Mouse (Mus musculus) thymus, postnatal 36 days (tissue): Measurements from ENCODE around the gene Arsg.

Source experiments
- DNase-seq, 2 experiments: peaks; one replicate each; pipeline ENCODE4 v3.0.0; 2022; ENCODE audit warnings: mixed read lengths in 2 of 2

Gene Arsg

DNA sequence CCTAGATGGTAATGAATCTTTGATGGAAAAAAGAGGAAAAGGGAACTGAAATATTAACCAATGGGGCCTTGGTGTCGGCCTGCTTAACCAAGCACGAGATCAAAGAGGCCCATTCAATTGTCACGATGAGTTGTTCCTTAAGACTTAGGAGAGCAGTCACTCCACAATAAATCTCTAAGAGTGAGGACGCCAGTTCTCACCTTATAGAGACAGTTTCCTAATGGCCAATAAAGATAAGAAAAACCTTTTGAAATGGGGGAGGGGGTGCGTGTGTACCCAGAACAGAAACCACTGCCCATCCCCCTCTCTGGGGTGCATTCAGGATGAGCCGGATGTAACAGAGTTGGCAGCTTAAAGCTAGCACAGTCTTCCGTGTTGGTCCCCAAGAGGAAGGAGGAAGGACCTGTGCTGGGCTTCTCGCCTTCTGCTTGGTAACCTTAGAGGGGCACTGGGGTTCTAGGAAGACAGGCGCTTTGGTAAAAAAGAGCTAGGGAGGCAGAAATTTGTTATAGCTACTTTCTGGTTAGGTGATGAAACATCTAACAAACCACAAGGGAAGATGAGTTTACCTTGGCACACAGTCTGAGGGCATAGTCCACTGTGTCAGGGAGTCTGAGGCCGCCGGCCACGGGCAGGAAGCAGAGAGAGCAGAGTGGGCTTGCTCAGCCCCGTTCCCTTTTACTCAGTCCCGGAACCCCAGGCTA is 22.7 kb downstream of the Arsg start:
- DNase-seq = peak; percentile 50 to 68

DNA sequence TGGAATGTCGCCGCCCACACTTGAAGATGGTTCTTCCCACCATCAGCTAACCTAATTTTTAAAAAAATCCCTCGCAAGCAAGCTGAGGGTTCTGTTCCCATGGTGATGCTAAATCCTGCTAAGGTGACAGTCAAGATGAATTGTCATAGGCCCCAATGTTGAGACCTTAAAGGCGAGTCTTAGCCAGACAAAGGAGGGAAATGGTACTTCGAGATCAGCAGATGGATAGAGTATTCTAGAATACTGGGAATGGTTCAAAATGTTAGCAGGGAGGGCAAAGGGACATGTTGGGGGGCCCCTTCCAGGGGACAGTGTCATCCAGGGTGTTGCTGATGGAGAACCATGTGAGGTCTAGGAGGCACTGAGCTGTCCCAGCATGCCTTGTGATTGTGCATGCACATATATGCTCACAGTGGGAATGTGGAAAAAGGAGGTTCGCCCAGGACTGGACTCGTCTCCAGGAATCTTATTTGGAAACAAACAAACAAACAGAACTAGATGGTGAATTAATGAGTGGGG is 23.4 kb downstream of the Arsg start:
- no peak for DNase-seq

DNA sequence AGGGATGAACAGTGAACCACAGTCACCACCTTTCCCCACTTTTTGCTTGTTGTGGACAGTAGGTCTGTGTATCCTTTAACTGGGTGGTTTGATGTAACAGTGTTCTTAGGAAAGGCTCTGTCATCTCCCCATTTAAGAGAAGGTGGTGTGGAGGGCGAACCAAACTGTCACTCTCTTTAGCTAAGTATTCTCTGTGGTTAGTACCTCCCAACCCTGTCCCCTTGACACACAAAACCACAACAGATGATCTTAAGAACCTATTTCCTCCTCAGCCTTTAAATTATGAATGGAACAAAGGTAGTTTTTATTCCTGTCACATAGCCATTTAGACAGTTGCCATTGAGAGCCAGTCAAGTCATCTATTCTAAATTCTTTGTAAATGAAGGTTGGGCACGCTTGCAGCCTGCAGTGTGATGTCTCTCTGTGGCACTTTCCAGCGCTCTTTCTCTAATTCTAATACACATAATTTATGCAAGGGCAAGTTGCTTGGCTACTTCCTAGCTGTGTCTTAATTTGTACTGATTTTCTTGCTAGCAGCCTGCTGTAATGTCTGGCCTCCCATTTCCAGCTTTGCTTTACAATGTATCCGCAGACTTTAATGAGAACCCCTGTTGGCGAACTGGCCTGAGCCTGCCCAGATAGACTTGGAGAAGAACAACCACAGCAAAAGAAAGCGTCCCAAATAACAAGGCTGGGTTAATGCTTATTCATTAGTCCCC is 24.0 kb downstream of the Arsg start:
- no peak for DNase-seq

DNA sequence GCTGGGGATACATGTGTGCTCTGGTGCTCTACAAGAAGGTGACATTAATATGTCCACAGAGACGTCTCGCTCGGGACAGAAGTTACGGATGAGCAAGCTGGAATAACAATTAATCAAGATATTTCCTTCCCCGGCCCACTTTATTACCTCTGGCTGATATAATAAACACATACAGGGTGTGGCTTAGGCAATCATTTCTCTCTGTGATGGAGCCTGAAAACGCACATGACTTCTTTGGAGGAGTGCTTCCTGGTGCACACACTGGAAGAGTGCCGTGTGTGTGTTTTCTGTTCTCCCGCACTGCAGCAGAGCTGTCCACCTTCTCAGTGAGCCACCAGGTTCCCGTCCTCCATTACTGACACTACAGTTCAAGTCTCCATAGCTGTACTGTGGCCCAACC is 24.8 kb downstream of the Arsg start:
- no peak for DNase-seq

DNA sequence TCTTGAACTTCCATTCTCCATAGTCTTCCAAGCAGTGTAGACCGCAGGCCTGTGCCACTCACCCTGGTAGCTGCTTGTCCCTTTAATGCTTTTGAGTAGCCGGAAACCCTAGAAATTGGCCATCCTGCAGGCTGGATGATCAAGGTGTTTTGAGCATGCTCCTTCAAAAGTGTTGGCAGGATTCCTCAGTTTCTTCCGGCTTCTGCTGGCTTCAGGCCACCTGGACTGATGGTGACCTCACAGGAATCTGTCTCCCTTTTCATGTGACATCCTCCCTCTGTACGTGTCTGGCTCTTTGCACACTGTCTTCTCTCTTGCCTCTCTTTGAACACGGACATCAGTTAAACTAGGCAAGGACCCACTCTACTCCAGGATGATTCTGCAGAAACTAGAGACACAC is 27.0 kb downstream of the Arsg start:
- no peak for DNase-seq

DNA sequence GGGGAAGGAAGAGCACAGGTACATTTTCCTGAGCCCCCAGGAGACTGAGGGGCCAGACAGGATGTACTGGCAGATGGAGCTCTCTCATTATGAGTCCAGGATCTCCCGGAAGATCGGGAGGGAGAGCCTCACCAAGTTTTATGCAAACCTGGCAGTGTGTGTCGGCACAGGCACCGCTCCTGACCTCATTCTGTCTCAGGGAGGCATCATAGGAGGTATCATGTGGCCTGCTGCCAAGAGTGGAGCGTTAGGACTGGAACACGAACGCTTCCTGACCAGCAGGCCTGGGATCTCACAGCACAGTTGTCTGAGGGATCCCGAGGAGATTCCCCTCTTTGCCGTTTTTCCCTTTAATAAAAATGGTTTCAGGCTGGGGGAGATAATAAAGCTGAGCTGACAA is 31.8 kb downstream of the Arsg start:
- DNase-seq = no peak

DNA sequence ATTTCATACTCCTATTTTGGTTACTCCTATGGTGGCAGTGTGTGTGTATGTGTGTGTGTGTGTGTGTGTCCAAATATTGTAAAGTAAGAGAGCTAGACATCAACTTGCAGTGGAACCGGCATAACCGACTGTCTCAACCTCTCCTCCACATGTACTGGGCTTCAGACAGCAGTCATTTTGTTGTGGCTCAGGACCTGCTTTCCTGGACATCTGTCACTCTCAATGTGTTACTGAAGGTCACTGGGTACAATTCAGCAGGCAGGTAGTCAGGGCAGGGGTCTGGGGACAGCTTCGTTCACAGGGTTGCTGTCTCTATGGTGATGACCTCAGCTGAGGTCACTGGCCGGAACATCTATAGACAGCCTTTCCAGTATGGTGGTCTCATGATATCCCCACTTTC is 32.6 kb downstream of the Arsg start:
- no peak for DNase-seq

DNA sequence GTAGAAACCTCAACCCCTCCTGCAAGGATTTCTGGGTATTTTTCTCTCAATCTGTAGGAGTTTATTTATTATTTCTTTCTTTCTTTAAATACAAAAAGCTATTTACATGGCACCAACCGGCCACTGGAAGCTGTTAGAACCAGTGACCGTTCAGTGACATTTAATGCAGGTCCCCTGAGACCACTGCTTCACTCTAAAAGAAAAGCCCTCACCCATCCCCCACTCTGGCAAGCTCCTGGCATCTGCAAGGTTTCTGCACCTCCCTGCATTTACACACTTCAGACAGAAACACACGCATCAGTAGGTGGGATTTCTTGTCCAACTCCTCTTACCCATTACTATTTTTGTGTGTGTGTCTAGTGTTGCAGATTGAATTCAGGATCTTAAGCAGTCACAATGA is 33.9 kb downstream of the Arsg start:
- no peak for DNase-seq

DNA sequence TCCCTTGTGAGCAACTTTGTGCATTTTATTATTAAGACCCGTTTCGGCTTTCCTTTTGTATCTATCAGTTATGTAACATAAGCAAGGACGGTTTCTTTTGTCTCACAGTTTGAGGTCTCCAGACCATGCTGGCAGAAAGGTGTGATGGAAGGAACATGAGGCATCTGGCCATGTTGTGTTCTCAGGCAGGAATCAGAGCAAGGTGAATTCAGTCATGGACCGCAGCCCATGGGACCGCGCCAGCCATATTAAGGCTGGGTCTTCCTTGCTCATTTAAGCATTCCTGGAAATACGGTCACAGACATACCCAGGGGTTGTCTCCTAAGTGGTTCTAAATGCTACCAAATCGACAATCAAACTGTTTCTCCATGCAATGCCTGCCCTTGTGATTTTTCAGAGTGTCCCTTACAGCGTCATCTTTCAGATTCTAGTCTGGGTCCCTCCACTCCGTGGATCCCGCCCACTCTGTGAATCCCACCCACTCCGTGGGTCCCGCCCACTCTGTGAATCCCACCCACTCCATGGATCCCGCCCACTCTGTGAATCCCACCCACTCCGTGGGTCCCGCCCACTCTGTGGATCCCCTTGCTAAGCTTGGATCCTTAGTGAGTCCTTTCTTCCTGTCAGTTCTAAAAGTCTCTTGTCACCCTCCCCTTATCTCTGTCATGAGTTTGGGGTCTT is 40.0 kb downstream of the Arsg start:
- no peak for DNase-seq

DNA sequence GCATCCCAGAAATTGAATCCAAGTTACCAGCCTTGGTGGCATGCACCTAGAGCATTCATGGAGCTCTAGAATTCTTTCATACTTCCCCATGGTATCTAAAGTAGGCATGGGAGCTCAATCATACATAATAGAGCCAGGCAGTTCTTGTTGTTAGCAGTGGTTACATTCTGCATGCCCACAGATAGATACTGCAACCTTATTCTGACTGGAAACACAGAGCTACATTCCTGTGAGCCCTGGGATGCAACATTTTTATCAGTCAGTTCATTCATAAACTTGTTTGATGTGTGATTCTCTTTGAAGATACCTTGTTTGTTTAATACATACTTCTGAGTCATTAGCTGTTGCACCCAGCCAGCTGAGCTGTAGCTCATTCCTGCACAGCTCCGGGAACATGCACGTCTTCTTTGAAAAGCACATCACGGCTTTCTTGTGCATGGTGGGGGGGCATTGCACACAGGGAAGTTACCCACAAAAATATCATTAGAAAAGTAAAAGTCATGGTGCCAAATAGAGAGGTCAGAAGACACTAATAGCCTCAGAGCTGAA is 41.0 kb downstream of the Arsg start:
- DNase-seq = no peak

DNA sequence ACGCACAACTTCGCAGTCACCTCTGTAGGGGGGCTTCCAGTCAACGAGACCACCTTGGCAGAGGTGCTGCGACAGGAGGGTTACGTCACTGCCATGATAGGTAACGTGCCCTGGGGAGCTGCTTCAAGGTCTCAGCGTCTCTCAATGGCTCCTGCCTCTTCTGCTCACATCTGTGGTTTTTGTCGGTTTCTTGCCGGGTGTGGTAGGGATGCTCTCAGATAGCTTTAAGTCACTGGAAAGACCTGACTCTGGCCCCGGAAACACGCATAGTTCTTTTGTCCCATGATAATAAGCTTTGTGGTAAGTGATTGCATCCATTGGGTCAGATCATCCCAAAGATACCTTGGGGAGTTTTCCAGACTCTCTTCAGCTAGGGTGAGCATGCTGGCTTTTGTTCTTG is 44.2 kb downstream of the Arsg start:
- no peak for DNase-seq

DNA sequence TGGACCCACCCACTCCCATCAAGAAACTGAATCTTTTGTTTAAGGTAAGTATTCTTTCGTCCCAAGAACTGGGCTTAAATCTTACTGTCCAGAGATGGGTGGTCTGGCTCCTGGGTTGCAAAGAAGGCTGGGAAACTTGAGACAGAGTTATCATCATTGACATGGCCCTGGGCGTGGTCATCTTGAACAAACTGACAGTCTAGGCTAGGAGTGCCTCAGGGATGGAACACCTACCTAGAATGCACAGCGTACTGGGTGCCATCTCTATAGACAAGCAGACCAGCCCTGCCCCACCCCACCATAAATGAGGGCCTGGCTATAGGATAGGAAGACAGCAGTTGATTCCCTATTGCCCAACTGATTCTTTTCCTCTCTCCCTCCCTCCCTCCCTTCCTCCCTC is 44.6 kb downstream of the Arsg start:
- no peak for DNase-seq

DNA sequence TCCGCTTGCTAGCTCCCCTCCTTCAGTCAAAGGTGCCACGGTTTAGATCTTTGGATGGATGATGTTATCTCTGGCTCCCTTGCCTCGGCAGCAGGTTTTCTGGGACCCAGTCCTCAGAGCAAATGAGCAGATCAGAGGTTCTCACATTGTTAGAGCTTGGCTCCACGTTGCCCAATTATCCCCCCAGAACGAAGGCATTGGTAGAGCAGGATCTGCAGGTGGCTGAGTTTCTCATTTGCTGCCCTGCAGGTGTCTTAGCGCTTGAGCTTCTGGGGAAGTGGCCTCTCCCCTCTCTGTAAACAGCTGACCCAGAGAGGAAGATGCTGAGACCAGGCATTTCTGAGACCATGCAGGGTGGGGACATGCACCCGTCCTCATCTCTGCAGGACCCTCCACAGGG is 47.8 kb downstream of the Arsg start:
- DNase-seq = no peak

DNA sequence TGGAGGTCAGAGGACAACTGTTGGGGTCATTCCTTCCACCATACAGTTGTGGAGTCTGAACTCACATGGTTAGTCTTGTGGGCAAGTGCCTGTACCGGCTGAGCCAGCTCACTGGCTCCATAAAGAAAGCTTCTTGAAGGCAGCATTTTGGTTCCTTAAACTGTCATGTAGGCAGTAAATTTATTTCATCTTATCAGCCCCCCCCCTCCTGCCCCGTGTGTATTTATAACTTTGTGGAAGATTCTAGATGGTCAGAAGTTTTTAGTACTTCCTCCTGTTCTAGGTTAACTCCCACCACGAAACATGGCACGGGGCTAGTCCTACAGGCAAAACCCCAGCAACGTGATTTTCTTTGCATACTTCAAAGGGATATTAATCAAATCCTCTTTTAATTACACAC is 51.7 kb downstream of the Arsg start:
- no peak for DNase-seq

DNA sequence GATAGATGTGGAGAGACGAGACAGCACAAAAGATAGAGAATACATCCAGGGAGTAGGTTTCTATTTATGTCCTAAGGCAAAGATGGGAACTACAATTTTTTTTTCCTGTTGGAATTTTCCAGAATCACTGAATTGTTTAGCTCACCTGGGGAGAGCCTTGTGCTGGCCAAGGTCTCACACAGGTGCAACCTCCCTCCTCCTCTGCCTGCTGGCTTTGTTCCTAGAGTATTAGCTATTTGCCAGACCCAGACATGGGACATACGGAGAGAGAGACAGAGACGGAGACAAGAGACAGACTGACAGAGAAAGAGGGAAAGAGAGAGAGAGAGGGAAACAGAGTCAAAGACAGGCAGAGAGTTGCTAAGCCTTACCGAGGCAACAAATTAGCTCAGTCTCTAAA is 52.4 kb downstream of the Arsg start:
- DNase-seq = no peak

DNA sequence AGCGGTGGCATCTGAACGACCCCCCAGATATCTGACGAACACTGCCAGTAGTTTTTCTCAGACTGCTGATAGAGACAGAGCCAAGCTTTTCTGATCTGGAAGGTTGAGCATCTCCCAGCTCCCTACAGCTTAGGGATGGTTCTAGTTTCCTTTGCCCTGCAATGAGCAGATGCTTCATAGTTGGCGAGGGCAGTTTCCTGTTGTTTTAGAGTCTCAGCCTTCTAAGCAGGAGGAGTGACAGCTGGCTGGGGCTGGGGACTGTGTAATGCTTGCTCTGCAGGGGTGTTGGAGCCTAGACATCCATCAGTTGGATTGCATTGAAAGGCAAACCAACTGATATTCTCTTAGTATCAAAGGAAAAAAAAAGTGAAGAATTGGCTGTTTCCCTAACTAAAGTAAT is 56.9 kb downstream of the Arsg start:
- DNase-seq = no peak

DNA sequence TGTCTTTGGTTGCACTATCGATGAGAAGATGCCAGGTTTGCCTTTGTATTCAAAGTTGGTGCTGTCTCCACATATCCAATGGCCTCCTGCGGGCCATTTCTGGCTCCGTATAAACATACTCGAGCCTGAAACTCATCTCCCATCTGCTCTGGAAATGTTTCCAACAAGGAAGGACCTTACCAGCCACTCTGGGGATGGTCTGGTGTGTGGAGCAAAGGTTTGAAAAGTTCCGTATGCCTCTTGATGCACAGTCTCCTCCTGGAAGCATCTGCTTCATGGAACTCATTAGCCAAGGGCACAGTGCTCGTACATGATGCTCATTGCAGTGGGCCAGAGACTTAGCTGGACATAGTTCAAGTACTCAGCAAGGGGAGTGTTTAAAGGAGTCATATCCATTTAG is 62.8 kb downstream of the Arsg start:
- no peak for DNase-seq

DNA sequence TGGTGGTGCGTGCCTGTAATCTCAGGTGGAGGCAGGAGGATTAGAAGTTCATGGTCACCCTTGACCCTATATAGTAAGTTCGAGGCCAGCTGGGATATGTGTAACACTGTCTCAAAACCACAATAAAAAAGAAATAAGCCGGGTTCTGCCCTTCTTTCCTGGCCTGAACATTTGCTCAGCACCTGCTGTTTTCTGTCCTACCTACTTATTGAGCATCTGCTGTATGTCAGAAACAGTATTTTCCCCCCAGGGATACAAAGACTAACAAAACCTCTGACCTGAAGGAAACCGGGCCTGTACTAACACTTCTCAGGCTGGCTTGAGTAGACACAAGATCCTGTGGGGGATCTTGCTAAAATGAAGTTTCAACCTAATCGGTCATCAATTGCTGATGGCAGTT is 63.8 kb downstream of the Arsg start:
- no peak for DNase-seq

DNA sequence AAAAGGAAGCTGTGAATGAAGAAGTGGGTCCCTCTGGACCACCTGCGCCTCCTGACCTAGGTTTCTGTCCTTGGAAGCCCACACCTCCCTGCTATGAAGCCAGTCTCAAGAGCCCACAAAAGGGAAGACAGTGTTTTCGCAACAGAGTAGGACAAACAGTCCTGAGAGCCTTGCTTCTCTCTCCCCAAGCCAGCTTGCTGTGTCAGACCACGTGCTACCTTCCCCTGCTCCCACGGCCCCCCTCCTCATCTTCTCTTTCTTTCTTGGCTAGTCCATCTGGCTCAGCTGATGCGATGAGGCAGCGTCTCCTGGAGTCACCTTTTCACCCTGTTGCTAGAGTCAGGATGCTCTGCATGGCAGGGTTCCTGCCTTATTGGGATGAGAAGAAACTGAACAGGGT is 66.1 kb downstream of the Arsg start:
- no peak for DNase-seq

DNA sequence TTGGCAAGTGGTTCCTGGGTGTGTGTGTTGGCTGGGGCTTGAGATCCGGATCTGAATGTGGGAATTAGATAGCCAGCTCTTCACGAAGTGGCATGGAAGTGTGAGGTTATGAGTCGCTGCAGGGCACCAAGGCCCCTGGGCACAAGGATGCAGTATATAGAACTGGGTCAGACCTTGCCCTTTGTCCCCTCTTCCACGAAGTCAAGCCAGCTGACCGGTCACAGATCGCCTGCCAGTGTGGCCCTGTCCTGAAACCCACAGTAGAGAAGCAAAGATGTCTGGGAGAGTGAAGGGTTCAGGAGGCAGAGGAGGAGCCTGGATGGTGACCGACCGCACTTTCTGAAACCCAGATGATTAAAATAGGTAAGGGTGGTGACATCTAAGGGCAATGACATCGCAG is 70.3 kb downstream of the Arsg start:
- DNase-seq = no peak

DNA sequence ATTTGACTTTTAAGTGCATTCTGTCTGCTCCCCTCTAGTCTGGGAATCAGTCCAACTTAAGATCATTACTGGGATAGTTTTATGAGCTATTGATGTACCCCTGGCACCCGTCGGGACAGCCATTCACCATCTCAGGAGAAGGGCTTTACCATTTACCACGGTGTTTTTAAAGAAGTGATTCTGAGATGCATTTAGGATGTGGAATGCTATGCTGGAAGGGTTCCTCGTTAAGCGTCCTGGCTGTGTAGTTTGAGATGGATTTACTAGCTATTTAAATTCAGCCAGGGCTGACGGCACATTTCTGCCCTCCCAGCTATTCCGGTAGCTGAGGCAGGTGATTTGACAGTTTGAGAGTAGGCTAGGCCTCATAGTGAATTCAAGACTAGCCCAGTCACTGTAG is 71.3 kb downstream of the Arsg start:
- DNase-seq = no peak

DNA sequence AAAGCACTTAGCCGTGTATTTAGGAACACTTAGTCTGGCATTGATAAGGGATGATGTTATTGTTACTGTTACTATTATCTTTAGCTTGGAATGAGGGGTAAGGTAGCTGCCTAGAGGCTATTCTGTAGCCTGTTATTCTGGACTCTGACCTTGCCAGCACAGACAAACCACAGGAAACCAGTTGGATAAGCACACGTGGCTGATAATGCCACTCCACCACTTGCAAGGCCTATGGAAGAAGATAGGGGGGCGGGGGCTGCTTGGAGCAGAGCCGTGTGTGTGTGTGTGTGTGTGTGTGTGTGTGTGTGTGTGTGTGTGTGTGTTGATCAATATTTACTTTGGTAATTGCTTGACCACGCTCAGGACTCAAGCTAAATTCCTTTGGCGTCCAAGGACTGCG is 72.1 kb downstream of the Arsg start:
- no peak for DNase-seq

DNA sequence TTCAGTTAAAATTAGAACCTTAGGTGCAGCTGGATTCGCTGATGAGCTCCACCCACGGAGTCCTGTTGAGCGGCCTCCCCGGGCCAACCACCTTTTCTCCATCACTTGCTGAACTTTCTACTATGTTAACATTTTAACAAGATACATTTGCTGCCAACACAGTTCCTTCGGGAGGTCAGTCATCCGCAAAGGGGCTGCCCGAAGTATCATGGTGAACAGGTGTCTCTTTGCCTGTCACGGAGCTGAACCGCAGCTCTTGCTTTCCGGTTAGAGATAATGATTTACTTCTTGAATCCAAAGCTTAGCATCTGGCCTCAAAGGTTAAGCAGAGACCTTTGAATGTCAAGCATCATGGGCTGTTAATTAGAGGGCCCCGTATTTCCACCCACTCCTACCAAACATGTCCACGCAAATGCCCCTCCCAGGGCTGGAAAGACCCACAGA is 72.5 kb downstream of the Arsg start:
- DNase-seq = no peak
